Mouse (Mus musculus) neural tube, embryonic 15.5 days (tissue): ENCODE results near the gene Col20a1. TPM values are rescaled to one million over a fixed set of nuclear protein-coding genes. Genes with fewer than 3 reads are reported as not detected.

Experiments
- polyA plus RNA-seq: library from polyadenylated mRNA; unstranded; fragments of >200 nt; fragmentation: Nextera tagmentation; extraction: Ambion mirVana; gene quantifications from 2 replicates; pipeline ENCODE4 v1.2.1, GENCODE M21; 2015

Gene Col20a1
- polyA plus RNA-seq, 1 experiment from 2014 or later, result 0.67 TPM

Other genes with a start within 250 kb of the Col20a1 start
- gene Bhlhe23, start 209.6 kb upstream of the Col20a1 start, polyA plus RNA-seq, result 1.6 and 1.9 TPM in 2 replicates
- 48.2 and 50.0 TPM in 2 replicates for gene Ythdf1, start 65.6 kb upstream of the Col20a1 start, polyA plus RNA-seq
- 0.20 TPM in 1 of 2 replicates, not detected in the other for gene Birc7, start 57.5 kb upstream of the Col20a1 start, polyA plus RNA-seq
- 89.0 and 91.1 TPM in 2 replicates for gene Nkain4, start 31.8 kb upstream of the Col20a1 start, polyA plus RNA-seq
- 114 and 124 TPM in 2 replicates for gene Arfgap1, start 19.3 kb upstream of the Col20a1 start, polyA plus RNA-seq
- 38.9 and 47.4 TPM in 2 replicates for gene Chrna4, start 57.0 kb downstream of the Col20a1 start, polyA plus RNA-seq
- gene Kcnq2, start 148.8 kb downstream of the Col20a1 start, polyA plus RNA-seq, result 36.9 and 45.8 TPM in 2 replicates
- gene Eef1a2, start 170.5 kb downstream of the Col20a1 start, polyA plus RNA-seq, result 15.4 and 16.8 TPM in 2 replicates
- gene Ppdpf, start 200.7 kb downstream of the Col20a1 start, polyA plus RNA-seq, result 361 and 401 TPM in 2 replicates
- 0.05 TPM in 1 of 2 replicates, not detected in the other for gene Ptk6, start 216.3 kb downstream of the Col20a1 start, polyA plus RNA-seq
- 0.17 and 0.36 TPM in 2 replicates for gene Srms, start 226.7 kb downstream of the Col20a1 start, polyA plus RNA-seq
- 0.20 and 0.22 TPM in 2 replicates for gene Fndc11, start 233.5 kb downstream of the Col20a1 start, polyA plus RNA-seq